Mouse (Mus musculus) midbrain, embryonic 10.5 days (tissue): ENCODE measurements at regions not wholly inside any gene's neighbourhood (a gene's known extent, or its start where the extent isn't known, plus 50 kb on each side); places are given as distances from the start of the nearest gene placed in this dataset.

Source experiments
- DNase-seq: peaks from one replicate; pipeline ENCODE4 v3.0.0-alpha.2; 2017; ENCODE audit warnings: low spot score
- H3K27ac ChIP-seq: fragments of 300-500 bp; sonication (generic); replicated peaks from 2 replicates; pipeline ENCODE4 v1.5.1; 2016; ENCODE audit warnings: mild to moderate bottlenecking
- H3K27me3 ChIP-seq: fragments of 300-500 bp; sonication (generic); 2 replicates; pipeline ENCODE4 v1.6.1; 2016; ENCODE audit warnings: low read depth, mild to moderate bottlenecking; ENCODE audit not compliant: poor library complexity, severe bottlenecking
- H3K36me3 ChIP-seq: fragments of 300-500 bp; sonication (generic); 2 replicates; pipeline ENCODE4 v1.6.1; 2016; ENCODE audit warnings: mild to moderate bottlenecking, moderate library complexity
- H3K4me1 ChIP-seq: fragments of 300-500 bp; sonication (generic); 2 replicates; pipeline ENCODE4 v1.6.1; 2016
- H3K4me3 ChIP-seq: fragments of 300-500 bp; sonication (generic); 2 replicates; pipeline ENCODE4 v1.5.1; 2016; ENCODE audit warnings: mild to moderate bottlenecking, moderate library complexity
- H3K9me3 ChIP-seq: fragments of 300-500 bp; sonication (generic); replicated peaks from 2 replicates; pipeline ENCODE4 v1.6.1; 2016; ENCODE audit warnings: mild to moderate bottlenecking
- WGBS: fragments of 180-500 bp; shearing (Covaris S2); methylation state at CpG from one replicate; pipeline ENCODE4 v1.1.7; 2016; 5-methylcytosine and 5-hydroxymethylcytosine counted together

- DNase-seq = no peak
- WGBS = 87% methylated on average over 4 of the region's 4 CpGs
- Histone ChIP-seq H3K27ac (no peak overlapping the region), H3K4me3 (no peak overlapping the region), H3K36me3 (no peaks in the 10 kb centered on the region), H3K4me1 (no peaks in the 10 kb centered on the region), H3K9me3 (no peaks in the 10 kb centered on the region), H3K27me3 (no peaks in the 10 kb centered on the region)
Measured at GRCm38 (mm10) chr2:174942221-174942620, 67.8 kb upstream of the Gm14444 start.

DNA sequence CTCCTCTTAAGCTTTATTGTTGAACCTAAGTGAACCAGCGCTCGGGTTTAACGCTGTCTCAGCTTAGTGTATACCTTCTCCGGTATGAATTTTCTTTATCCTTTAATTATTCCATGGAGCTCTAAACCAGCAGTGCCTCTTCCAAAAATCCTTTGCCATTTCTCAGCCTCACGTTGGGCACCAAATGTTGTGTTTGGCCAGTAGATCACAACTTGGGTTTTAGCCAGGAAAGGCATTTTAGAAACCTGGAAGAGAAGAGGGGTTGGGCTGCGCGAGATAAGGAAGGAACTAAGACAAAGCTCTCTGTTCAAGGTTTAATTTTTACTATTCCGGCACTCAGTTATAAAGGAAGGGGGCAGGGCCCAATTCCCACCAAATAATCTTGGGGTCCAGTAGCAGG, 61.9 kb upstream of the Gm14444 start:
- H3K4me3 ChIP-seq = no peak overlapping the region
- H3K4me1 ChIP-seq = no peaks in the 10 kb centered on the region
- H3K27ac ChIP-seq = no peak overlapping the region
- H3K9me3 ChIP-seq = no peaks in the 10 kb centered on the region
- WGBS = 90% methylated on average over 8 of the region's 8 CpGs
- no peak for DNase-seq
- H3K27me3 ChIP-seq = no peaks in the 10 kb centered on the region
- no peaks in the 10 kb centered on the region for H3K36me3 ChIP-seq
